Mouse (Mus musculus): ENCODE results near the gene Usp37.

- TF ChIP-seq CTCF (IDR thresholded peaks at IDR 0.05; ENCODE audit: extremely low read depth, insufficient read length, insufficient replicate concordance, low read depth, low read length) (no peak), POLR2A (IDR thresholded peaks at IDR 0.05; ENCODE audit: low read depth, low read length) (no peak)
Measured at GRCm38 (mm10) chr1:74511306-74511705, 32.8 kb downstream of the Usp37 start.
